Comparison of ENCODE assay signal across 8 mouse cellular contexts in genomic region chr7:107210126-107210576, GRCm38 (mm10). TPM values are rescaled to one million over a fixed set of nuclear protein-coding genes. Genes with fewer than 3 reads are reported as not detected.
DNase-seq lines count a peak whose midpoint lies in the region; ATAC-seq and TF ChIP-seq lines count a peak whose summit lies in the region.
"Had no signal": no experiment of that assay in that cellular context is flagged by ENCODE, and none has a peak within 500 bp of the region (broad histone marks: within the 10 kb centered on the region; RNA-seq: fewer than 3 reads in every experiment).

No protein-coding gene starts in this region.

- no peaks in the 10 kb centered on the region for H3K4me1 ChIP-seq in ES-Bruce4 (ENCODE audit: control insufficient read depth, insufficient read depth, low read length)
- peaks cover 4% of the 10 kb centered on the region in 2 experiments for H3K4me1 ChIP-seq in ES-E14 (ENCODE audit: control insufficient read depth in 2 of 2, insufficient read depth in 2 of 2, low read length in 2 of 2, poor library complexity in 1 of 2)
- no peaks in the 10 kb centered on the region for H3K4me1 ChIP-seq in hindbrain, embryonic 11.5 days (replicated peaks; ENCODE audit: control insufficient read depth, insufficient read depth, low read length)
- H3K4me1 ChIP-seq in limb, embryonic 15.5 days = peaks cover 6% of the 10 kb centered on the region; the same call in 1 of the 2 replicates

- TF ChIP-seq CTCF in ES-Bruce4 (IDR thresholded peaks at IDR 0.05; ENCODE audit: low read depth, low read length) = no peak

- no peak for TF ChIP-seq EP300 in ES-Bruce4 (IDR thresholded peaks at IDR 0.05; ENCODE audit: insufficient read depth, low read depth, low read length)

- TF ChIP-seq POLR2A in ES-Bruce4 (IDR thresholded peaks at IDR 0.05; ENCODE audit: insufficient read depth, low read length) = no peak

- 19% methylated on average over 77 of the region's 77 CpGs for WGBS in hindbrain, embryonic 11.5 days
- 26% methylated on average over 56 of the region's 77 CpGs for WGBS in limb, embryonic 15.5 days

- H3K9me3 ChIP-seq in ES-Bruce4 (replicated peaks; ENCODE audit: control insufficient read depth, insufficient read depth, low read length, poor library complexity, severe bottlenecking) = no peaks in the 10 kb centered on the region; the same call in 1 of the 2 replicates
- no peaks in the 10 kb centered on the region for H3K9me3 ChIP-seq in ES-E14 (ENCODE audit: control insufficient read depth, insufficient read depth, low read depth, low read length)
- peaks cover 6% of the 10 kb centered on the region for H3K9me3 ChIP-seq in hindbrain, embryonic 11.5 days (ENCODE audit: control insufficient read depth, low read length)
- H3K9me3 ChIP-seq in limb, embryonic 15.5 days = peaks cover 8% of the 10 kb centered on the region

- ATAC-seq in hindbrain, embryonic 11.5 days (ENCODE audit: low FRiP score) = peak; percentile 61; the same call in 1 of the 2 replicates
- ATAC-seq in limb, embryonic 15.5 days (ENCODE audit: insufficient number of reproducible peaks, low FRiP score, low TSS enrichment, low read depth) = no peak
- ATAC-seq in CD4-positive, CD25-positive, alpha-beta regulatory T cell, adult 4 months = no peak
- ATAC-seq in cerebellum, adult (ENCODE audit: insufficient number of reproducible peaks, low FRiP score, low TSS enrichment) = no peak

- H3K27ac ChIP-seq in ES-Bruce4 (ENCODE audit: insufficient read depth, low read length) (0 out of 2 replicates have a peak overlapping the region, but pooled peaks have one; percentile 30), ES-E14 (ENCODE audit: insufficient read depth, low read depth, low read length, poor library complexity, severe bottlenecking) (peak overlapping the region; percentile 89)
- no peak overlapping the region for H3K27ac ChIP-seq in hindbrain, embryonic 11.5 days (ENCODE audit: low read depth, low read length)
- no peak overlapping the region for H3K27ac ChIP-seq in limb, embryonic 15.5 days

- DNase-seq in ES-E14 (ENCODE audit: low read depth, low spot score) = no peak
- DNase-seq in hindbrain, embryonic 11.5 days (ENCODE audit: low spot score) = peak; percentile 33
- DNase-seq in cerebellum, adult 9-11 months = no peak

- H3K27me3 ChIP-seq in ES-Bruce4 (ENCODE audit: control insufficient read depth, insufficient read depth, low read length, poor library complexity, severe bottlenecking) = no peaks in the 10 kb centered on the region
- peaks cover 24% of the 10 kb centered on the region for H3K27me3 ChIP-seq in hindbrain, embryonic 11.5 days (ENCODE audit: control insufficient read depth, insufficient read depth, low read length)
- H3K27me3 ChIP-seq in limb, embryonic 15.5 days = peaks cover 50% of the 10 kb centered on the region

- peaks cover 19% of the 10 kb centered on the region for H3K36me3 ChIP-seq in ES-Bruce4 (ENCODE audit: control insufficient read depth, insufficient read depth, low read length, poor library complexity, severe bottlenecking)
- H3K36me3 ChIP-seq in ES-E14 (ENCODE audit: control insufficient read depth, insufficient read depth, low read length, poor library complexity, severe bottlenecking) = peaks cover 3% of the 10 kb centered on the region; the same call in 1 of the 2 replicates
- no peaks in the 10 kb centered on the region for H3K36me3 ChIP-seq in hindbrain, embryonic 11.5 days (ENCODE audit: control insufficient read depth, insufficient read depth, low read length)
- no peaks in the 10 kb centered on the region for H3K36me3 ChIP-seq in limb, embryonic 15.5 days

- H3K4me3 ChIP-seq in ES-Bruce4 (ENCODE audit: low read depth, low read length) (peak overlapping the region; percentile 83), ES-E14 (ENCODE audit: insufficient read depth in 1 of 2, low read depth in 1 of 2, low read length in 2 of 2, poor library complexity in 1 of 2, severe bottlenecking in 1 of 2) (peak overlapping the region; percentile 77 to 87)
- peak overlapping the region; percentile 14; the same call in 1 of the 2 replicates for H3K4me3 ChIP-seq in hindbrain, embryonic 11.5 days (ENCODE audit: low read depth, low read length)
- H3K4me3 ChIP-seq in limb, embryonic 15.5 days = peak overlapping the region; percentile 19

- peak overlapping the region; percentile 7; the same call in 1 of the 2 replicates for H3K4me2 ChIP-seq in hindbrain, embryonic 11.5 days (replicated peaks; ENCODE audit: low read depth, low read length)
- H3K4me2 ChIP-seq in limb, embryonic 15.5 days = peak overlapping the region; percentile 22

- in situ Hi-C loops in ES-E14 (cut with MboI; ENCODE audit: low sequenced_read_pairs in 2 of 2, unreplicated experiment in 2 of 2) = loop anchor here (10.0 to 25.0 kb wide), 4 partner anchors 315 to 527 kb away; partner anchors contain the start of gene Olfml1 (in 1 of the 2)

- H3K9ac ChIP-seq in ES-Bruce4 (ENCODE audit: low read depth, poor library complexity, severe bottlenecking) (peak overlapping the region; percentile 90), ES-E14 (ENCODE audit: insufficient read depth, low read depth, low read length, poor library complexity, severe bottlenecking) (peak overlapping the region; percentile 94)
- no peak overlapping the region for H3K9ac ChIP-seq in hindbrain, embryonic 11.5 days (ENCODE audit: low read depth, low read length)
- H3K9ac ChIP-seq in limb, embryonic 15.5 days = no peak overlapping the region

TF ChIP-seq in ES-E14, 5 proteins besides CTCF, POLR2A, EP300 and RAD21:
- TF ChIP-seq MAFK (IDR thresholded peaks at IDR 0.05; ENCODE audit: insufficient read depth, low read depth, low read length) (no peak), ZC3H11A (IDR thresholded peaks at IDR 0.05; ENCODE audit: borderline replicate concordance, low read depth, low read length) (no peak), HCFC1 (IDR thresholded peaks at IDR 0.05; ENCODE audit: borderline replicate concordance, insufficient read depth, low read length) (no peak), ZNF384 (IDR thresholded peaks at IDR 0.05; ENCODE audit: low read depth, low read length) (no peak)

RNA-seq across cellular contexts. Expression of gene Rbmxl2, which starts 0.9 kb away (rescaled TPM):
- 19.3 and 27.3 TPM in 2 replicates for polyA plus RNA-seq in ES-Bruce4 (2011; ENCODE audit: insufficient read depth, insufficient read length, low read depth, missing spikeins)
- total RNA-seq in ES-E14 (2012; rRNA removed) = 82.7 and 100 TPM in 2 replicates
- polyA plus RNA-seq in hindbrain, embryonic 11.5 days (2014; fragmentation: Nextera tagmentation; extraction: Ambion mirVana) = not detected in 2 replicates
- polyA plus RNA-seq in limb, embryonic 15.5 days (2015; fragmentation: Nextera tagmentation; extraction: Ambion mirVana) = not detected in 2 replicates
- polyA plus RNA-seq in CD4-positive, CD25-positive, alpha-beta regulatory T cell, adult 4 months (2017; shearing (Covaris generic)) = not detected
- total RNA-seq: left cerebral cortex, postnatal 10 days had no signal

RNA-seq across cellular contexts. Expression of gene Nlrp14, which starts 43.4 kb away (rescaled TPM):
- 0.42 TPM in 1 of 2 replicates, not detected in the other for polyA plus RNA-seq in ES-Bruce4 (2011; ENCODE audit: insufficient read depth, insufficient read length, low read depth, missing spikeins)
- 1.1 and 1.2 TPM in 2 replicates for total RNA-seq in ES-E14 (2012; rRNA removed)
- not detected in 2 replicates for polyA plus RNA-seq in hindbrain, embryonic 11.5 days (2014; fragmentation: Nextera tagmentation; extraction: Ambion mirVana)
- not detected in 2 replicates for polyA plus RNA-seq in limb, embryonic 15.5 days (2015; fragmentation: Nextera tagmentation; extraction: Ambion mirVana)
- not detected for polyA plus RNA-seq in CD4-positive, CD25-positive, alpha-beta regulatory T cell, adult 4 months (2017; shearing (Covaris generic))
- total RNA-seq: left cerebral cortex, postnatal 10 days had no signal

Comparison
In these comparisons a context has a peak if more than half of its experiments do, and no peak if none do; other contexts are left out.
1. H3K27ac ChIP-seq: peak in ES-Bruce4 (single experiment) and ES-E14 (single experiment); none in hindbrain, embryonic 11.5 days (single experiment) and limb, embryonic 15.5 days (single experiment).
2. H3K4me3 ChIP-seq: peak in every context shown above with its lines; median percentile 83 in ES-Bruce4; 82 in ES-E14; 19 in limb, embryonic 15.5 days; 14 in hindbrain, embryonic 11.5 days.
3. H3K9ac ChIP-seq: peak in ES-Bruce4 (single experiment) and ES-E14 (single experiment); none in hindbrain, embryonic 11.5 days (single experiment) and limb, embryonic 15.5 days (single experiment).
4. RNA of gene Rbmxl2, which starts 0.9 kb away (polyA plus RNA-seq): 19.3 to 27.3 TPM in ES-Bruce4; not detected in CD4-positive, CD25-positive, alpha-beta regulatory T cell, adult 4 months, not detected in hindbrain, embryonic 11.5 days and not detected in limb, embryonic 15.5 days; every median in the first group is over 10 times any median in the second.